Mouse (Mus musculus) myocyte (in vitro differentiated cells): ENCODE results near the gene Gstp1. TPM values are rescaled to one million over a fixed set of nuclear protein-coding genes. Genes with fewer than 3 reads are reported as not detected.

Experiments used
- H3K27me3 ChIP-seq: one replicate; pipeline ENCODE4 v1.6.1; 2011; ENCODE audit not compliant: control insufficient read depth, insufficient read depth, insufficient read length
- H3K36me3 ChIP-seq: one replicate; pipeline ENCODE4 v1.6.1; 2011; ENCODE audit not compliant: control insufficient read depth, insufficient read depth
- H3K4me2 ChIP-seq: one replicate; pipeline ENCODE4 v1.6.1; 2011; ENCODE audit warnings: low read depth, control low read depth
- H3K4me3 ChIP-seq: one replicate; pipeline ENCODE4 v1.5.1; 2011; ENCODE audit warnings: mild to moderate bottlenecking, control low read depth, moderate library complexity
- H3K79me2 ChIP-seq: one replicate; pipeline ENCODE4 v1.6.1; 2011; ENCODE audit not compliant: control insufficient read depth, insufficient read depth
- H3ac ChIP-seq: one replicate; pipeline ENCODE4 v1.6.1; 2011; ENCODE audit not compliant: control insufficient read depth, insufficient read length
- CEBPB ChIP-seq: IDR thresholded peaks from 2 replicates; pipeline ENCODE4 v1.6.1; 2011; ENCODE audit warnings: mild to moderate bottlenecking, moderate library complexity; ENCODE audit not compliant: poor library complexity, insufficient read depth, severe bottlenecking
- E2F4 ChIP-seq: IDR thresholded peaks from one replicate; pipeline ENCODE4 v1.6.1; 2011; ENCODE audit warnings: mild to moderate bottlenecking, control low read depth, moderate library complexity; ENCODE audit not compliant: insufficient read depth
- MAX ChIP-seq: IDR thresholded peaks from one replicate; pipeline ENCODE4 v1.6.1; 2011; ENCODE audit warnings: low read depth, mild to moderate bottlenecking, control low read depth
- MYOD1 ChIP-seq, 3 experiments: IDR thresholded peaks; one replicate each; pipeline ENCODE4 v1.6.1; 2011; ENCODE audit warnings: control low read depth in 2 of 3, low read depth in 2 of 3, mild to moderate bottlenecking in 2 of 3, moderate library complexity in 1 of 3; ENCODE audit not compliant: insufficient read length in 2 of 3, control insufficient read depth in 1 of 3
- MYOG ChIP-seq, 3 experiments: IDR thresholded peaks; one replicate each; pipeline ENCODE4 v1.6.1; 2011; ENCODE audit warnings: control low read depth in 2 of 3, low read depth in 2 of 3, mild to moderate bottlenecking in 2 of 3; ENCODE audit not compliant: insufficient read length in 2 of 3, control insufficient read depth in 1 of 3, insufficient read depth in 1 of 3
- POLR2A ChIP-seq: IDR thresholded peaks from one replicate; pipeline ENCODE4 v1.6.1; 2011; ENCODE audit warnings: low read depth, mild to moderate bottlenecking, control low read depth, moderate library complexity; ENCODE audit not compliant: insufficient read length
- POLR2AphosphoS2 ChIP-seq: IDR thresholded peaks from one replicate; pipeline ENCODE4 v1.6.1; 2011; ENCODE audit warnings: low read depth, control low read depth; ENCODE audit not compliant: insufficient read length
- REST ChIP-seq: IDR thresholded peaks from one replicate; pipeline ENCODE4 v1.6.1; 2011; ENCODE audit warnings: mild to moderate bottlenecking, control low read depth, moderate library complexity; ENCODE audit not compliant: insufficient read depth, insufficient read length
- SRF ChIP-seq: IDR thresholded peaks from one replicate; pipeline ENCODE4 v1.6.1; 2011; ENCODE audit warnings: low read depth; ENCODE audit not compliant: control insufficient read depth, insufficient read length
- TCF12 ChIP-seq: IDR thresholded peaks from one replicate; pipeline ENCODE4 v1.6.1; 2011; ENCODE audit warnings: mild to moderate bottlenecking, control low read depth; ENCODE audit not compliant: poor library complexity, insufficient read depth, severe bottlenecking
- TCF3 ChIP-seq: IDR thresholded peaks from one replicate; pipeline ENCODE4 v1.6.1; 2011; ENCODE audit warnings: low read depth, control low read depth; ENCODE audit not compliant: insufficient read length
- USF1 ChIP-seq: IDR thresholded peaks from one replicate; pipeline ENCODE4 v1.6.1; 2011; ENCODE audit warnings: low read depth, mild to moderate bottlenecking, control low read depth, moderate library complexity
- polyA plus RNA-seq: library from polyadenylated mRNA; unstranded; fragments of >200 nt; fragmentation: generic; extraction: Trizol; gene quantifications from one replicate; pipeline ENCODE4 v1.2.1, GENCODE M21; 2012; ENCODE audit warnings: missing spikeins

Gstp1 gene
- polyA plus RNA-seq, 1 experiment: 768 TPM

GRCm38 (mm10) chr19:4082219-4082965 lies 44.6 kb upstream of the Gstp1 start:
- Histone ChIP-seq H3K79me2 (no peaks in the 10 kb centered on the region), H3K27me3 (no peaks in the 10 kb centered on the region), H3K36me3 (no peaks in the 10 kb centered on the region), H3ac (no peak overlapping the region), H3K4me2 (no peak overlapping the region), H3K4me3 (no peak overlapping the region)
- no peak for TF ChIP-seq TCF12
- no peak for TF ChIP-seq MAX
- no peak for TF ChIP-seq MYOG (IDR thresholded peaks at IDR 0.05; ENCODE audit: control insufficient read depth in 1 of 3, insufficient read depth in 1 of 3, insufficient read length in 2 of 3, low read depth in 2 of 3)
- no peak for TF ChIP-seq TCF3
- TF ChIP-seq CEBPB: no peak
- no peak for TF ChIP-seq POLR2AphosphoS2
- no peak for TF ChIP-seq SRF
- no peak for TF ChIP-seq REST
- no peak for TF ChIP-seq POLR2A

- H3K4me2 ChIP-seq: no peak within 1 kb of the TSS
- H3K27me3 ChIP-seq: no peaks in the 10 kb centered on the region
- H3ac ChIP-seq: no peak within 1 kb of the TSS
- H3K36me3 ChIP-seq: no peaks in the 10 kb centered on the region
- no peaks in the 10 kb centered on the region for H3K79me2 ChIP-seq
- H3K4me3 ChIP-seq: no peak within 1 kb of the TSS
- no peak for TF ChIP-seq TCF12
- TF ChIP-seq POLR2AphosphoS2: no peak
- TF ChIP-seq MYOD1 (IDR thresholded peaks at IDR 0.05; ENCODE audit: control insufficient read depth in 1 of 3, insufficient read length in 2 of 3, low read depth in 2 of 3): no peak
- no peak for TF ChIP-seq CEBPB
- no peak for TF ChIP-seq REST
- TF ChIP-seq POLR2A: no peak
- no peak for TF ChIP-seq MYOG (IDR thresholded peaks at IDR 0.05; ENCODE audit: control insufficient read depth in 1 of 3, insufficient read depth in 1 of 3, insufficient read length in 2 of 3, low read depth in 2 of 3)
- no peak for TF ChIP-seq MAX
- no peak for TF ChIP-seq SRF
- TF ChIP-seq TCF3: no peak
- no peak for TF ChIP-seq E2F4
- TF ChIP-seq USF1: no peak
Observed at GRCm38 (mm10) chr19:4081394-4081793, 43.6 kb upstream of the Gstp1 start, which contains the start of gene Cabp2. Gene Cabp2 (plus strand): TSS chr19:4081578.

GRCm38 (mm10) chr19:4080511-4081009 lies 42.8 kb upstream of the Gstp1 start:
- Histone ChIP-seq H3K4me2 (no peak overlapping the region), H3K4me3 (no peak overlapping the region), H3K79me2 (no peaks in the 10 kb centered on the region), H3K27me3 (no peaks in the 10 kb centered on the region), H3ac (no peak overlapping the region), H3K36me3 (no peaks in the 10 kb centered on the region)
- no peak for TF ChIP-seq E2F4
- TF ChIP-seq POLR2AphosphoS2: no peak
- TF ChIP-seq MYOG (IDR thresholded peaks at IDR 0.05; ENCODE audit: control insufficient read depth in 1 of 3, insufficient read depth in 1 of 3, insufficient read length in 2 of 3, low read depth in 2 of 3): no peak
- no peak for TF ChIP-seq SRF
- TF ChIP-seq MAX: no peak
- TF ChIP-seq USF1: no peak
- no peak for TF ChIP-seq POLR2A
- TF ChIP-seq CEBPB: no peak
- no peak for TF ChIP-seq REST
- no peak for TF ChIP-seq TCF3
- TF ChIP-seq MYOD1 (IDR thresholded peaks at IDR 0.05; ENCODE audit: control insufficient read depth in 1 of 3, insufficient read length in 2 of 3, low read depth in 2 of 3): no peak
- TF ChIP-seq TCF12: no peak

GRCm38 (mm10) chr19:4079594-4079993 lies 41.8 kb upstream of the Gstp1 start:
- peak in 1 of 3 experiments; percentile 47 for TF ChIP-seq MYOD1 (IDR thresholded peaks at IDR 0.05; ENCODE audit: control insufficient read depth in 1 of 3, insufficient read length in 2 of 3, low read depth in 2 of 3)
- TF ChIP-seq USF1: no peak
- no peak for TF ChIP-seq E2F4
- peak in 1 of 3 experiments; percentile 11 for TF ChIP-seq MYOG (IDR thresholded peaks at IDR 0.05; ENCODE audit: control insufficient read depth in 1 of 3, insufficient read depth in 1 of 3, insufficient read length in 2 of 3, low read depth in 2 of 3)
- Histone ChIP-seq H3K4me2 (no peak overlapping the region), H3K4me3 (no peak overlapping the region), H3K79me2 (no peaks in the 10 kb centered on the region), H3K27me3 (no peaks in the 10 kb centered on the region), H3ac (no peak overlapping the region), H3K36me3 (no peaks in the 10 kb centered on the region)

- no peak for TF ChIP-seq POLR2A
- TF ChIP-seq E2F4: no peak
- no peak for TF ChIP-seq SRF
- no peak for TF ChIP-seq TCF3
- no peak for TF ChIP-seq CEBPB
- TF ChIP-seq REST: no peak
- no peak for TF ChIP-seq MAX
- no peak for TF ChIP-seq USF1
- TF ChIP-seq MYOG (IDR thresholded peaks at IDR 0.05; ENCODE audit: control insufficient read depth in 1 of 3, insufficient read depth in 1 of 3, insufficient read length in 2 of 3, low read depth in 2 of 3): no peak
- TF ChIP-seq POLR2AphosphoS2: no peak
- TF ChIP-seq TCF12: no peak
- TF ChIP-seq MYOD1 (IDR thresholded peaks at IDR 0.05; ENCODE audit: control insufficient read depth in 1 of 3, insufficient read length in 2 of 3, low read depth in 2 of 3): no peak
- H3K4me3 ChIP-seq: no peak overlapping the region
- H3K27me3 ChIP-seq: no peaks in the 10 kb centered on the region
- no peaks in the 10 kb centered on the region for H3K79me2 ChIP-seq
- no peak overlapping the region for H3ac ChIP-seq
- H3K4me2 ChIP-seq: no peak overlapping the region
- H3K36me3 ChIP-seq: no peaks in the 10 kb centered on the region
Observed at GRCm38 (mm10) chr19:4075531-4075930, 37.7 kb upstream of the Gstp1 start.
